10 mouse cellular contexts compared by ENCODE assay signal in the genomic region with DNA sequence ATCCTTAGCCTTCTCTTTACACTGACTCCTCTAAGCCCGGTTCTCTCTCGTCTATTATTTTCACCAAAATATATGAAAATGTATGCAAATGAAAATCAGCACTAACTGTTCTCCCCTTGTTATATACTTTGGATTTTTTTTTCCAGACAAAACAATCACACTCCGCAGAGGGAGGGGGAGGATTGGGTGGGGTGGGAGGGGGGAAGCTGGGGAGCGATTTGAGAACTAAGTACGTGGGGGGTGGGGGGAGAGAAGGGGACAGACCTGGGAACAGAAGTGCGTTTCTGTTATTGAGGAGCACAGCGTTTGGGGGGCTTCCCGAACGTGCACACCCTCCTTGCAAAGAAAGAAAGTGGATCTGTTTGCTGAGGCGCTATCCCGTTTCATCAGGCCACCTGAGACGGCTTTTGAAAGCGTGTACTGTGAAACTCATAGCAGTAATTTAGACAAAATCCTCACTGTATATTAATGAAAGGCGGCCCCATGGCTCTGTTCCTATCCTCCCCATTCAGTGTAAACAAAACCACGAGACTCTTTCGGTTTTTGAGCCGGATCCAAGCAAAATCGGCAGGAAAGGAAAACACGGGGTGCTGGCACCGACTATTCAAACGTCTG. TPM values are rescaled to one million over a fixed set of nuclear protein-coding genes. Genes with fewer than 3 reads are reported as not detected.
DNase-seq lines count a peak whose midpoint lies in the region; ATAC-seq and TF ChIP-seq lines count a peak whose summit lies in the region.
"Had no signal": no experiment of that assay in that cellular context is flagged by ENCODE, and none has a peak within 500 bp of the region (broad histone marks: within the 10 kb centered on the region; RNA-seq: fewer than 3 reads in every experiment).

No protein-coding gene starts in this region.

- H3K9ac ChIP-seq in lung, postnatal 0 days (replicated peaks; ENCODE audit: low read depth): no peak overlapping the region

- intact Hi-C loops in heart, postnatal 14 days (cut with DNase I): loop anchor here (5.0 to 10.0 kb wide), 3 partner anchors 438 to 1538 kb away; no protein-coding TSS in a partner anchor
- intact Hi-C loops in left cerebral cortex, postnatal 4 days (cut with DNase I): loop anchor here (5.0 to 10.0 kb wide), 3 partner anchors 791 to 1018 kb away; no protein-coding TSS in a partner anchor

- H3K9me3 ChIP-seq in heart, embryonic 10.5 days: no peaks in the 10 kb centered on the region
- no peaks in the 10 kb centered on the region for H3K9me3 ChIP-seq in lung, postnatal 0 days (ENCODE audit: low read length)

- no peak for TF ChIP-seq POLR2A in lung, adult 2 months (IDR thresholded peaks at IDR 0.05; ENCODE audit: borderline replicate concordance, extremely low read depth, low read depth, low read length)
- TF ChIP-seq POLR2A in olfactory bulb, adult 2 months (IDR thresholded peaks at IDR 0.05; ENCODE audit: insufficient read depth, low read depth, low read length): no peak

- H3K27ac ChIP-seq in heart, embryonic 10.5 days: no peak overlapping the region
- no peak overlapping the region for H3K27ac ChIP-seq in lung, postnatal 0 days (ENCODE audit: low read length)
- peak overlapping the region; percentile 67 for H3K27ac ChIP-seq in olfactory bulb, adult 2 months (ENCODE audit: insufficient read depth, low read depth, low read length)

- peaks cover 84% of the 10 kb centered on the region for H3K27me3 ChIP-seq in heart, embryonic 10.5 days (ENCODE audit: insufficient read depth, poor library complexity, severe bottlenecking)
- H3K27me3 ChIP-seq in lung, postnatal 0 days (replicated peaks; ENCODE audit: insufficient read depth, low read length): peaks cover 80% of the 10 kb centered on the region

- H3K36me3 ChIP-seq in heart, embryonic 10.5 days: no peaks in the 10 kb centered on the region
- no peaks in the 10 kb centered on the region for H3K36me3 ChIP-seq in lung, postnatal 0 days (ENCODE audit: insufficient read depth, low read length)

- under 1% methylated on average over 21 of the region's 21 CpGs for WGBS in heart, embryonic 10.5 days
- WGBS in lung, postnatal 0 days: under 1% methylated on average over 21 of the region's 21 CpGs
- WGBS in lung, adult 2 months: 4% methylated on average over 21 of the region's 21 CpGs
- 28% methylated on average over 21 of the region's 21 CpGs for WGBS in olfactory bulb, adult 2 months

- peak overlapping the region; percentile 75 for H3K4me2 ChIP-seq in lung, postnatal 0 days (replicated peaks; ENCODE audit: low read depth, low read length)

- TF ChIP-seq EP300 in lung, postnatal 0 days (IDR thresholded peaks at IDR 0.05): no peak

- TF ChIP-seq CTCF in lung, postnatal 0 days (IDR thresholded peaks at IDR 0.05): no peak
- TF ChIP-seq CTCF in lung, adult 2 months (IDR thresholded peaks at IDR 0.05; ENCODE audit: insufficient read depth, low read length): no peak
- TF ChIP-seq CTCF in olfactory bulb, adult 2 months (IDR thresholded peaks at IDR 0.05; ENCODE audit: insufficient read depth, low read depth, low read length): no peak

- ATAC-seq in lung, postnatal 0 days: no peak
- ATAC-seq in CD4-positive, CD25-positive, alpha-beta regulatory T cell, adult 4 months: no peak
- ATAC-seq: inflammation-experienced regulatory T-cells, adult 6 months had no signal

- H3K4me3 ChIP-seq in heart, embryonic 10.5 days: peak overlapping the region; percentile 64; the same call in 1 of the 2 replicates
- H3K4me3 ChIP-seq in lung, postnatal 0 days (ENCODE audit: low read depth, low read length): peak overlapping the region; percentile 29
- no peak overlapping the region for H3K4me3 ChIP-seq in lung, adult 2 months (replicated peaks; ENCODE audit: extremely low read depth, low read depth, low read length)
- peak overlapping the region; percentile 31 for H3K4me3 ChIP-seq in olfactory bulb, adult 2 months (ENCODE audit: insufficient read depth, low read depth, low read length)

- no peak for DNase-seq in heart, embryonic 10.5 days (ENCODE audit: low spot score)
- no peak for DNase-seq in heart, postnatal 14 days
- no peak for DNase-seq in lung, postnatal 0 days (ENCODE audit: low spot score)
- no peak for DNase-seq in lung, adult 2 months
- peak; percentile 39 for DNase-seq in left cerebral cortex, postnatal 4 days
- DNase-seq in adrenal gland, adult (ENCODE audit: inconsistent age in 2 of 2, low spot score in 1 of 2): no peak

- peaks cover 26% of the 10 kb centered on the region for H3K4me1 ChIP-seq in heart, embryonic 10.5 days
- 0 out of 2 replicates have a peak, but pooled peaks cover 6% of the 10 kb centered on the region for H3K4me1 ChIP-seq in lung, postnatal 0 days (ENCODE audit: insufficient read depth, low read depth, low read length)
- H3K4me1 ChIP-seq in lung, adult 2 months (ENCODE audit: control insufficient read depth, insufficient read depth, low read length): peaks cover 13% of the 10 kb centered on the region
- H3K4me1 ChIP-seq in olfactory bulb, adult 2 months (ENCODE audit: control insufficient read depth, insufficient read depth, low read length): peaks cover 28% of the 10 kb centered on the region

RNA-seq across cellular contexts. Expression of gene Pou3f3, which starts 2.4 kb away (rescaled TPM):
- polyA plus RNA-seq in heart, embryonic 10.5 days (2016; fragmentation: Nextera tagmentation; extraction: Ambion mirVana): 0.03 and 0.43 TPM in 2 replicates
- not detected for total RNA-seq in heart, postnatal 14 days (2021)
- 0.05 and 0.10 TPM in 2 replicates for polyA plus RNA-seq in lung, postnatal 0 days (2015; fragmentation: Nextera tagmentation; extraction: Ambion mirVana)
- polyA plus RNA-seq in lung, adult 2 months (2012; rRNA removed): 0.06 and 0.07 TPM in 2 replicates
- 100 to 1,000 TPM; 102 to 123 TPM for total RNA-seq in left cerebral cortex, postnatal 4 days (2021)
- polyA plus RNA-seq in olfactory bulb, adult 2 months (2012; ENCODE audit: insufficient read depth, insufficient read length, low replicate concordance, missing spikeins): not detected in 2 replicates
- under 1 TPM in 1 of 2 experiments, not detected in 1; 0.08 TPM for polyA plus RNA-seq in CD4-positive, CD25-positive, alpha-beta regulatory T cell, adult 4 months (2017; shearing (Covaris generic))
- polyA plus RNA-seq: C2C12; inflammation-experienced regulatory T-cells, adult 6 months had no signal
